Mouse (Mus musculus) heart, adult 8-10 months (tissue): ENCODE measurements around the gene Dtx3l. TPM values are rescaled to one million over a fixed set of nuclear protein-coding genes. Genes with fewer than 3 reads are reported as not detected.
"Not testable (repeated sequence)": the region's sequence is repeated elsewhere in the genome, so short reads cannot be mapped to it uniquely, and the experiment has no call there.

Source experiments
- DNase-seq: peaks from one replicate; pipeline ENCODE4 v3.0.0; 2022; ENCODE audit warnings: low spot score
- total RNA-seq, 4 experiments: library from RNA; stranded (reverse); gene quantifications; 2 replicates each; pipeline ENCODE4 v1.2.4; 2022

The Dtx3l gene
- total RNA-seq, 4 experiments from 2014 or later, result 8.1 to 11.3 (median 10.3) TPM

GRCm38 (mm10) chr16:35932179-35933055 is 6.5 kb downstream of the Dtx3l start:
- DNase-seq, result no peak

GRCm38 (mm10) chr16:35924341-35924740 is 14.6 kb downstream of the Dtx3l start:
- DNase-seq, result no peak

GRCm38 (mm10) chr16:35923546-35924198 is 15.3 kb downstream of the Dtx3l start:
- no peak for DNase-seq

GRCm38 (mm10) chr16:35922301-35922895 is 16.6 kb downstream of the Dtx3l start:
- no peak for DNase-seq

DNA sequence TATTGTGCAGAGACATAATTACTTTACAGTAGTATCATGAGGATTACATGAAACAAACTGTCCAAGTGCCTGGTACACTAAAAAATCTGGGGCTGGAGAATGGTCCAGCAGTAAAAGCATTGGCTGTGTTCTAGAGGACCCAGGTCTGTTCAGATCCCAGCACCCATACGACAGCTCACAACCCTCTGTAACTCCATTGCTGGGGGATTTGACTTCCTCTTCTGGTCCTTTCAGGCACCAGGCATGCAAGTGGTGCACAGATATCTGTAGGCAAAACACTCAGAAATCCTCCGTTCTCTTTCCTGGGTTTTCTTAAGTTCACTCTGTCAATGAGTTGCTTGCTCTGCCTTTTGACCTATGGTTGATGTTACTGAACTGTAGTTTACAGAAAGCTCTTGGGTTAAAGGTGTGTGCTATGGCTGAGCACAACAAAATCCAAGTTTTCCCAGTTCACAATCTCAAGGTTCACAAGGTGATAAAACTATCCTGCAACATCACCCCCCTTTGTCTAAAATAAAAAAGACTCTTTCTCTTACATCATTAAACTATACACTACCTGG is 17.2 kb downstream of the Dtx3l start:
- DNase-seq, result no peak

DNA sequence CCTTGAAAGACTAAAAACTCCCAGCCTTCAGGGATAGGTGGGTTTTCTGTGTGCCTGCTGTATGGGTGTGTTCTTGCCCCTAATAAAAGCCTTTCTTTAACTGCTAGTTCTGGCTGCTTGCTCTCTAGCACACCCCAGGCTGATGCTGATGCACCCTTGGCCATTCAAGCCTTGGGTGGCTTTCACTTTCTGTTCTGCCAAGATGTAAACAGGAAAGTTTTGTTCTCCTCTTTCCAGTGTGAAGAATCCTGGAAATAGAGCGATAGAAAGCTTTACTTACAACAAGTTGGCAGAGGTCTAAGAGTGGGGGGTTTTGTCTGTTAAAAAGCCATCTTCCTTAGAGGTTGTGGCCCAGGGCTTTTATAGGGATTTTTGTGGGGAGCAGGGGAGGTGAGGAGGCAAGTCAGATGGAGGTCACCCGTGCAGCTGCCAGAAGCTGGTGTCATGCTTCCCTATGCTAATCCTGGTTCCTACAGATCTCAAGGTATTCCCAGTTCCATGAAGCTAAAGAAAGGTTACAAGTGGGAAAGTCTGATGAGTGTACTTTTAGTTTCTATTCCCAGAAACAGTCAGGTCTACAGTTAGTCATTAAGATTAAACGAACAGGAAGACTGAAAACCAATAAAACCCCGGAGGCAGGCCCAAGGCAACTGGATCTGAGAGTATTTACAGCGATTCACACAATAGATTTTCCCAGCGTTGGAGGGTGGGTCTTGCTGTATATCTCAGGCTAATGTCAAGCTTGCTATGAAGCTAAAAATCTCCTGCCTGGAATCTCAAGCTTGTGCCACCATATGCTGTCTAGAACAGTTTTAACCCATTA is 20.0 kb downstream of the Dtx3l start:
- DNase-seq, result no peak

- no peak for DNase-seq
Measured at GRCm38 (mm10) chr16:35914301-35914700, 24.6 kb downstream of the Dtx3l start.

- no peak for DNase-seq
Measured at GRCm38 (mm10) chr16:35913526-35913925, 25.4 kb downstream of the Dtx3l start.

GRCm38 (mm10) chr16:35911449-35911848 is 27.5 kb downstream of the Dtx3l start:
- DNase-seq, result no peak

DNA sequence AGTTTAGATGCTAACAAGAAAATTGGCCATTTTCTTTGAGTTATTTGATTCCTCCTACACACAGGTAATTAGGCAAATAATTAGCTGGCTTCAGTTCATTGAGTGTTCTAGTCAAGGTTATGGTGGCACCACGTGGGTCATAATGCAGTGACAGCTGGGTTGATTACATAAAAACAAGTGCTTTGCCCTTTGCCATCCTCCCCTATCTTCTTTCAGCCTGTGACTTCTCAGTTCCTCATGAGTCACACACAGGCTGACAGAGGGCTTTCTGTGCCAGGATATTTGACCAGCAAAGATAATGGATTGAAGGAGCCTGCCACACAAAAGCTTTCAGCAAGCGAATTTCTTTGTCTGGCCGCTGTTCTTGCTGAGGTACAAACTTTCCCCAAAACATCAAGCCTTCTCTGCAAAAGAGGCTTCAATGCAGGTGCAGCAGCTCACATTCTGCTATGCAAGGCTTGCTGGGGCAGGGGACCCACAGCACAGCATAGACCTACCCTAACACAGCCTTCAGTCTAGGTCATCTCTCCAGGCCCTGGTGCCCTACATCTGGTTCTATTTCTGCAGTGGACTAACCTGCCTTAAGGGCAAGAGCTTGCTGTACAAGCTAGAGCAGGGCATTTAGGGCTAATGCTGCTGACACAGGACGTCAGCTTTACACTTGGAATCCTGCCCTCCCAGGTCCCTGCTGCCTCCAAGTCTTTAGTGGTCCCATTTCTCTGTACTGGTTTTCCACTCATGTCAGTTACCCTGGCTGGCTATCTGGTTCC is 31.3 kb downstream of the Dtx3l start:
- DNase-seq, result peak; percentile 44

DNA sequence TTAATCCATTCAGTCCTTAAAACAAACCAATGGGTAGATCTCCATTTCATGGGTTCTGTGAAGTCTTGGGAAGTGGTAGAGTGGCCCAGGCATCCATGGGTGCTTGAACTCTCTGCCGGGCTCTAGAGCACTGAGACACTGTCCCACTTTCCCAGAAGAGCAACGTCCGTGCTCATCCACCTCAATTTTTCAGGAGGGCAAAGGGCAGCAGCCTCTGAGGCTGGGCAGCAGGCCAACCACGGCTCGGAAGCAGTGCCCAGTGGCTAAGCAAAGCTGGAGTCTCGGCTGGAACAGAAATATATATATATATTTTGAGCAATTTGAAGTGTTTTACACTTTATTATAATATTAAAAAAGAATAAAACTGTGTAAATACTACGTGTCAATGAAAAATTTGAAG is 32.1 kb downstream of the Dtx3l start:
- DNase-seq, result no peak

- no peak for DNase-seq
Measured at GRCm38 (mm10) chr16:35905819-35906485, 33.0 kb downstream of the Dtx3l start.

- no peak for DNase-seq
Measured at GRCm38 (mm10) chr16:35905355-35905754, 33.6 kb downstream of the Dtx3l start.

- no peak for DNase-seq
Measured at GRCm38 (mm10) chr16:35904121-35904736, 34.7 kb downstream of the Dtx3l start.

DNA sequence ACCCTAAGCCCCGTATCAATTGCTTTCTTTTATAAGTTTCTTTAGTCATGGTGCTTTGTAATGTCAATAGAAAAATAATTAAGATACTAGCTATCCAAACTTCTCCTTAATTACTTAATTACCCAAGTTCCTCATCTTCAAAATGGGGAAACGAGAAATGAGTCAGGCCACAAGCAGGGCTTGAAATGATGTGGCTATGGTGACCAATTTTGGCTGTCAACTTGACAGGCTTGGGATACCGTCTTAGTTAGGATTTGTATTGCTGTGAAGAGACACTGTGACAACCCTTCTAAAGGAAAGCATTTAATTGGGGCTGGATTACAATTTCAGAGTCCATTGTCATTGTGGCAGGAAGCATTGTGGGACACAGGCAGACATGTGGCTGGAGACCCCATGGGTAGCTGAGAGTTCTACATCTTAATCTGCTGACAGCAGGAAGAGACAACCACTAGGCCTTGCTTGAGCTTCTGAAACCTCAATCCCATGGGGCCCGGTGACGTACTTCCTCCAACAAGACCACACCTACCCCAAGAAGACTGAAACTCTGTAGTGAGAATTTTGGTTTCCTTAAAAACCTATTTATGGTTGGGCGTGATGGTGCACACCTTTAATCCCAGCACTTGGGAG is 35.8 kb downstream of the Dtx3l start:
- no peak for DNase-seq

GRCm38 (mm10) chr16:35900541-35900940 is 38.4 kb downstream of the Dtx3l start:
- DNase-seq, result no peak

GRCm38 (mm10) chr16:35894997-35895396 is 44.0 kb downstream of the Dtx3l start:
- DNase-seq, result no peak

- DNase-seq, result not testable (repeated sequence)
Measured at GRCm38 (mm10) chr16:35891603-35892002, 47.3 kb downstream of the Dtx3l start.

- DNase-seq, result no peak
Measured at GRCm38 (mm10) chr16:35890645-35891044, 48.3 kb downstream of the Dtx3l start.
